Mouse (Mus musculus) brain, embryonic 14.5 days (tissue): Measurements from ENCODE around the gene Pinlyp.

Experiments used
- CTCF ChIP-seq: fragments of 200-500 bp; IDR thresholded peaks from 2 replicates; pipeline ENCODE4 v1.5.1; 2012; ENCODE audit warnings: inconsistent platforms, mild to moderate bottlenecking, moderate library complexity, borderline replicate concordance; ENCODE audit not compliant: insufficient read depth, insufficient read length; ENCODE audit errors: extremely low read depth
- POLR2A ChIP-seq: fragments of 200-500 bp; IDR thresholded peaks from 2 replicates; pipeline ENCODE4 v1.6.1; 2012; ENCODE audit warnings: mild to moderate bottlenecking, inconsistent platforms, borderline replicate concordance; ENCODE audit not compliant: poor library complexity, insufficient read depth, insufficient read length, severe bottlenecking; ENCODE audit errors: extremely low read depth

- TF ChIP-seq CTCF (no peak), POLR2A (no peak)
These were observed 11.6 kb downstream of the Pinlyp start for GRCm38 (mm10) chr7:24534301-24534700.
